Mouse (Mus musculus) CH12.LX (cell line): Measurements from ENCODE around the gene 1700067K01Rik. TPM values are rescaled to one million over a fixed set of nuclear protein-coding genes. Genes with fewer than 3 reads are reported as not detected.

Source experiments
- DNase-seq: peaks from one replicate; pipeline ENCODE4 v3.0.0-alpha.2; 2013; ENCODE audit errors: extremely low read depth
- H3K27ac ChIP-seq: 2 replicates; pipeline ENCODE4 v1.5.1; 2012; ENCODE audit warnings: low read depth, mild to moderate bottlenecking, control low read depth, moderate library complexity; ENCODE audit not compliant: insufficient read depth
- H3K27me3 ChIP-seq: replicated peaks from 2 replicates; pipeline ENCODE3; 2012; ENCODE audit warnings: inconsistent platforms
- H3K36me3 ChIP-seq, 2 experiments: replicated peaks in 1 of 2; 2 replicates each; pipeline versions ENCODE3 to v1.6.1; 2012; ENCODE audit warnings: inconsistent platforms in 1 of 2, low read length in 1 of 2, mild to moderate bottlenecking in 1 of 2, mixed read lengths in 1 of 2, moderate library complexity in 1 of 2; ENCODE audit not compliant: control insufficient read depth in 1 of 2, insufficient read depth in 1 of 2
- H3K4me1 ChIP-seq, 2 experiments: 2 replicates each; pipeline ENCODE4 v1.6.1; 2012; ENCODE audit warnings: inconsistent platforms in 1 of 2, moderate library complexity in 1 of 2; ENCODE audit not compliant: insufficient read depth in 2 of 2, control insufficient read depth in 1 of 2
- H3K4me2 ChIP-seq: 2 replicates; pipeline ENCODE4 v1.6.1; 2012; ENCODE audit warnings: low read depth, mild to moderate bottlenecking, control low read depth; ENCODE audit not compliant: poor library complexity, insufficient read depth, severe bottlenecking
- H3K4me3 ChIP-seq, 3 experiments: fragments of 150-350 bp in 1 of 3; sonication (generic) in 1 of 3; replicated peaks in 1 of 3; 2 replicates each; pipeline versions ENCODE3 to v1.5.1; 2011 to 2012; ENCODE audit warnings: low read depth in 2 of 3, low read length in 2 of 3, mild to moderate bottlenecking in 2 of 3, moderate library complexity in 2 of 3, control low read depth in 1 of 3, improper control_type of control experiment in 1 of 3, inconsistent platforms in 1 of 3, mixed read lengths in 1 of 3; ENCODE audit not compliant: poor library complexity in 1 of 3
- H3K79me2 ChIP-seq: replicated peaks from 2 replicates; pipeline ENCODE4 v1.6.1; 2012; ENCODE audit warnings: mild to moderate bottlenecking, moderate library complexity; ENCODE audit not compliant: control insufficient read depth, poor library complexity, insufficient read depth, severe bottlenecking; ENCODE audit errors: extremely low read depth
- H3K9ac ChIP-seq: 2 replicates; pipeline ENCODE4 v1.6.1; 2012; ENCODE audit warnings: low read depth, mild to moderate bottlenecking, control low read depth, moderate library complexity; ENCODE audit not compliant: insufficient read depth
- H3K9me3 ChIP-seq: replicated peaks from 2 replicates; pipeline ENCODE3; 2012; ENCODE audit warnings: low read length, inconsistent platforms, mixed read lengths
- BHLHE40 ChIP-seq: IDR thresholded peaks from 2 replicates; pipeline ENCODE4 v1.6.1; 2011; ENCODE audit warnings: mild to moderate bottlenecking, low read depth, low read length, improper control_type of control experiment
- CHD2 ChIP-seq: IDR thresholded peaks from 2 replicates; pipeline ENCODE4 v1.6.1; 2011; ENCODE audit warnings: low read length, improper control_type of control experiment
- CTCF ChIP-seq, 2 experiments: IDR thresholded peaks in 1 of 2; conservative IDR thresholded peaks in 1 of 2; 2 replicates each; pipeline ENCODE4 v1.5.1; 2011 to 2012; ENCODE audit warnings: low read depth in 2 of 2, low read length in 2 of 2, improper control_type of control experiment in 1 of 2, inconsistent platforms in 1 of 2, mild to moderate bottlenecking in 1 of 2, moderate library complexity in 1 of 2
- E2F4 ChIP-seq: IDR thresholded peaks from 2 replicates; pipeline ENCODE4 v1.6.1; 2011; ENCODE audit warnings: low read depth, low read length, improper control_type of control experiment; ENCODE audit not compliant: insufficient replicate concordance
- ELF1 ChIP-seq: IDR thresholded peaks from 2 replicates; pipeline ENCODE4 v1.6.1; 2014; ENCODE audit warnings: low read depth, mild to moderate bottlenecking, inconsistent platforms, low read length, improper control_type of control experiment
- EP300 ChIP-seq: IDR thresholded peaks from 2 replicates; pipeline ENCODE4 v1.6.1; 2011; ENCODE audit warnings: low read length, improper control_type of control experiment
- ETS1 ChIP-seq: conservative IDR thresholded peaks from 2 replicates; pipeline ENCODE4 v1.6.1; 2012; ENCODE audit warnings: low read depth, mild to moderate bottlenecking, inconsistent platforms, low read length, improper control_type of control experiment, moderate library complexity
- GABPA ChIP-seq: IDR thresholded peaks from 2 replicates; pipeline ENCODE4 v1.6.1; 2012; ENCODE audit warnings: low read depth, low read length, improper control_type of control experiment, inconsistent platforms; ENCODE audit not compliant: insufficient replicate concordance
- HCFC1 ChIP-seq: IDR thresholded peaks from 2 replicates; pipeline ENCODE4 v1.6.1; 2012; ENCODE audit warnings: low read depth, mild to moderate bottlenecking, inconsistent platforms, low read length, improper control_type of control experiment
- IRF4 ChIP-seq: IDR thresholded peaks from 2 replicates; pipeline ENCODE4 v1.6.1; 2014; ENCODE audit warnings: low read depth, mild to moderate bottlenecking, inconsistent platforms, low read length, improper control_type of control experiment
- JUN ChIP-seq: IDR thresholded peaks from 2 replicates; pipeline ENCODE4 v1.6.1; 2011; ENCODE audit warnings: low read depth, mild to moderate bottlenecking, low read length, improper control_type of control experiment, moderate library complexity; ENCODE audit not compliant: insufficient read depth
- JUND ChIP-seq: conservative IDR thresholded peaks from 2 replicates; pipeline ENCODE4 v1.6.1; 2011; ENCODE audit warnings: low read depth, low read length, improper control_type of control experiment
- KAT2A ChIP-seq: IDR thresholded peaks from 2 replicates; pipeline ENCODE4 v1.6.1; 2012; ENCODE audit warnings: low read length, improper control_type of control experiment, inconsistent platforms; ENCODE audit not compliant: insufficient replicate concordance
- MAZ ChIP-seq: IDR thresholded peaks from 2 replicates; pipeline ENCODE4 v1.6.1; 2012; ENCODE audit warnings: low read depth, mild to moderate bottlenecking, inconsistent platforms, low read length, improper control_type of control experiment, moderate library complexity
- MEF2A ChIP-seq: IDR thresholded peaks from 2 replicates; pipeline ENCODE4 v1.6.1; 2014; ENCODE audit warnings: low read depth, mild to moderate bottlenecking, inconsistent platforms, low read length, improper control_type of control experiment, borderline replicate concordance
- MXI1 ChIP-seq: IDR thresholded peaks from 2 replicates; pipeline ENCODE4 v1.6.1; 2011; ENCODE audit warnings: mild to moderate bottlenecking, low read depth, low read length, improper control_type of control experiment
- MYC ChIP-seq: IDR thresholded peaks from 2 replicates; pipeline ENCODE4 v1.6.1; 2011; ENCODE audit warnings: low read depth, mild to moderate bottlenecking, improper control_type of control experiment, low read length
- NELFE ChIP-seq: IDR thresholded peaks from 2 replicates; pipeline ENCODE4 v1.6.1; 2011; ENCODE audit warnings: low read depth, low read length, improper control_type of control experiment
- NRF1 ChIP-seq: IDR thresholded peaks from 2 replicates; pipeline ENCODE4 v1.6.1; 2014; ENCODE audit warnings: low read depth, mild to moderate bottlenecking, inconsistent platforms, low read length, improper control_type of control experiment, moderate library complexity
- PAX5 ChIP-seq: IDR thresholded peaks from 2 replicates; pipeline ENCODE4 v1.6.1; 2012; ENCODE audit warnings: low read length, inconsistent platforms, mixed read lengths
- POLR2A ChIP-seq: IDR thresholded peaks from 2 replicates; pipeline ENCODE4 v1.6.1; 2011; ENCODE audit warnings: low read depth, mild to moderate bottlenecking, improper control_type of control experiment, low read length
- RAD21 ChIP-seq: IDR thresholded peaks from 2 replicates; pipeline ENCODE4 v1.6.1; 2011; ENCODE audit warnings: low read depth, mild to moderate bottlenecking, low read length, improper control_type of control experiment, moderate library complexity
- RCOR1 ChIP-seq: conservative IDR thresholded peaks from 2 replicates; pipeline ENCODE4 v1.6.1; 2012; ENCODE audit warnings: low read depth, mild to moderate bottlenecking, inconsistent platforms, low read length, improper control_type of control experiment
- SIN3A ChIP-seq: IDR thresholded peaks from 2 replicates; pipeline ENCODE4 v1.6.1; 2012; ENCODE audit warnings: low read length, improper control_type of control experiment, inconsistent platforms
- SMC3 ChIP-seq: IDR thresholded peaks from 2 replicates; pipeline ENCODE4 v1.6.1; 2011; ENCODE audit warnings: low read depth, low read length, improper control_type of control experiment
- TBP ChIP-seq: conservative IDR thresholded peaks from 2 replicates; pipeline ENCODE4 v1.6.1; 2011; ENCODE audit warnings: low read depth, low read length, improper control_type of control experiment
- TCF12 ChIP-seq: IDR thresholded peaks from 2 replicates; pipeline ENCODE4 v1.6.1; 2014; ENCODE audit warnings: low read depth, mild to moderate bottlenecking, inconsistent platforms, low read length, improper control_type of control experiment
- UBTF ChIP-seq: IDR thresholded peaks from 2 replicates; pipeline ENCODE4 v1.6.1; 2012; ENCODE audit warnings: low read depth, mild to moderate bottlenecking, inconsistent platforms, low read length, improper control_type of control experiment, moderate library complexity
- USF1 ChIP-seq: IDR thresholded peaks from 2 replicates; pipeline ENCODE4 v1.6.1; 2014; ENCODE audit warnings: low read depth, mild to moderate bottlenecking, inconsistent platforms, low read length, improper control_type of control experiment
- USF2 ChIP-seq: conservative IDR thresholded peaks from 2 replicates; pipeline ENCODE4 v1.6.1; 2011; ENCODE audit warnings: low read depth, low read length, improper control_type of control experiment
- ZC3H11A ChIP-seq: IDR thresholded peaks from 2 replicates; pipeline ENCODE4 v1.6.1; 2012; ENCODE audit warnings: low read depth, mild to moderate bottlenecking, inconsistent platforms, low read length, improper control_type of control experiment
- ZKSCAN1 ChIP-seq: IDR thresholded peaks from 2 replicates; pipeline ENCODE4 v1.6.1; 2012; ENCODE audit warnings: low read depth, inconsistent platforms, low read length, improper control_type of control experiment, borderline replicate concordance
- ZMIZ1 ChIP-seq: IDR thresholded peaks from 2 replicates; pipeline ENCODE4 v1.6.1; 2012; ENCODE audit warnings: low read depth, mild to moderate bottlenecking, inconsistent platforms, low read length, improper control_type of control experiment
- ZNF384 ChIP-seq: IDR thresholded peaks from 2 replicates; pipeline ENCODE4 v1.6.1; 2012; ENCODE audit warnings: low read depth, low read length, improper control_type of control experiment, inconsistent platforms
- dilution Hi-C: fragments of 300-500 bp; cut with MboI; formaldehyde crosslinking; loops from 2 replicates; pipeline ENCODE4 v1.14.3; 2020; ENCODE audit warnings: low sequenced_read_pairs; ENCODE audit not compliant: extremely low pct_unique_long_range_greater_than_20kb, extremely low pct_ligation_motif_present
- in situ Hi-C: fragments of 300-500 bp; cut with MboI; formaldehyde crosslinking; loops from 3 replicates; pipeline ENCODE4 v1.14.3; 2019; ENCODE audit warnings: low sequenced_read_pairs, low pct_ligation_motif_present, low pct_unique_long_range_greater_than_20kb, mixed read lengths
- polyA plus RNA-seq: library from polyadenylated mRNA; unstranded; fragments of >175 nt; gene quantifications from 2 replicates; pipeline ENCODE4 v1.2.1, GENCODE M21; 2012; ENCODE audit warnings: low read depth; ENCODE audit not compliant: insufficient read length
- total RNA-seq, 2 experiments: library from RNA; depleted of rRNA; stranded (reverse); fragments of 300-350 nt in 1 of 2; fragments of >200 nt in 1 of 2; gene quantifications; 2 replicates each; pipeline ENCODE4 v1.2.3; 2012 to 2014

The 1700067K01Rik gene
- total and polyA plus RNA-seq, 3 experiments, result 0.38 to 0.67 TPM; not detected in 1

GRCm38 (mm10) chr8:84039050-84039449, 37.7 kb downstream of the 1700067K01Rik start:
- peak; percentile 75 for DNase-seq
- no peak overlapping the region for H3K27ac ChIP-seq
- H3K27me3 ChIP-seq, result peaks cover 4% of the 10 kb centered on the region
- H3K9me3 ChIP-seq, result no peaks in the 10 kb centered on the region
- no peak overlapping the region for H3K4me2 ChIP-seq
- H3K9ac ChIP-seq, result no peak overlapping the region
- peaks cover 0 to 31% of the 10 kb centered on the region in 2 experiments for H3K36me3 ChIP-seq
- dilution Hi-C loops, result no loop called here
- H3K79me2 ChIP-seq, result no peaks in the 10 kb centered on the region
- in situ Hi-C loops, result loop anchor here (5.0 to 25.0 kb wide), 2 partner anchors 133 to 298 kb away; no protein-coding TSS in a partner anchor
- TF ChIP-seq KAT2A, result no peak
- TF ChIP-seq SMC3, result peak; percentile 91
- TF ChIP-seq PAX5, result no peak
- TF ChIP-seq EP300, result no peak
- TF ChIP-seq CHD2, result no peak
- no peak for TF ChIP-seq JUN
- TF ChIP-seq ZC3H11A, result peak; percentile 57
- no peak for TF ChIP-seq SIN3A
- no peak for TF ChIP-seq MYC
- no peak for TF ChIP-seq NELFE
- TF ChIP-seq ZNF384, result no peak
- no peak for TF ChIP-seq ZKSCAN1
- TF ChIP-seq TBP, result no peak
- no peak for TF ChIP-seq NRF1
- no peak for TF ChIP-seq POLR2A
- peak; percentile 73 to 93 for TF ChIP-seq CTCF (conservative IDR thresholded peaks at IDR 0.05 in 1 of 2, IDR thresholded peaks at IDR 0.05 in 1 of 2; ENCODE audit: low read depth in 2 of 2, low read length in 2 of 2)
- no peak for TF ChIP-seq RCOR1
- TF ChIP-seq ETS1, result no peak
- TF ChIP-seq E2F4, result no peak
- no peak for TF ChIP-seq USF2
- TF ChIP-seq ELF1, result no peak
- TF ChIP-seq IRF4, result no peak
- TF ChIP-seq ZMIZ1, result no peak
- no peak for TF ChIP-seq JUND
- TF ChIP-seq USF1, result no peak
- TF ChIP-seq UBTF, result no peak
- TF ChIP-seq HCFC1, result no peak
- no peak for TF ChIP-seq GABPA
- no peak for TF ChIP-seq MXI1
- no peak for TF ChIP-seq MEF2A
- peak; percentile 90 for TF ChIP-seq RAD21
- TF ChIP-seq MAZ, result no peak
- TF ChIP-seq TCF12, result no peak
- no peak for TF ChIP-seq BHLHE40
- H3K4me3 ChIP-seq, result no peak overlapping the region
- peaks cover 6 to 20% of the 10 kb centered on the region in 2 experiments for H3K4me1 ChIP-seq
